Mouse (Mus musculus) T-helper 17 cell (primary cell): ENCODE data around the gene Kcnd3.

Experiments
- in situ Hi-C, 2 experiments: fragments of 300-600 bp; cut with MboI, MseI; formaldehyde crosslinking; loops; 1 replicate in 1 of 2; 2 replicates in 1 of 2; pipeline ENCODE4 v1.15.1; 2025; ENCODE audit warnings: high pct_unique_total_duplicates in 2 of 2

The Kcnd3 gene

DNA sequence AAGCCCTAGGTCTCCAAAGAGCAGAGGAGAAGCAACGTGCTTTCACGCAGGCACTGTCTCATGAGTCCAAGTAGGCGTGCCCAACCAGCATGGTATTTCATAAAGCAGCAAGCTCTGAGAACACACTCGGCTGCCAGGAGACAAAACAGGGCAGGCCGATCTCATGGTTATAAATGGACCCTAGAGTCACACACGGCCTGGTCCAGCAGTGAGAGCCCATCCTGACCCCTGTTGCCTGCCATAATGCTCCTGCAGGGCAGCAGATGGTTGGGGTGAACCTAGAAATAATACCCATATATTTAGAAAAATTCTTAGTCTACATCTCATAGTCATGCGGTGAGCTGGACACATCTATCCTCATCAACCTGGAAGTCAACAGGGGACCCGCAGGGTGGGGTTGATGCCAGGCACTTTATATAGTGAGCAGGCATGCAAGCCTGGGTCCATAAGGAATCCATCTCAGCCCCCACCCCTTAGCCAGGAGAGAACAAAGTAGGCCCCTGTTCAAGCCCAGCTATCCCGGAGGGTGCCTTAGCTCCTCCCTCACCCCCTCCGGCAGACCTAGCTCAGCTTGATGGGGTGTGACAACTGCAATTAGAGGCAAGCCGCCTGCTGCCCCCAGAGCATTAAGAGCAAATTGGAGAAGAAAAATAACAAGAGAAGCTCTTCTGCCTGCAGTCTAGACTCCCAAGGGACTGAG lies 265.9 kb downstream of the Kcnd3 start:
- in situ Hi-C loops = no loop called here

DNA sequence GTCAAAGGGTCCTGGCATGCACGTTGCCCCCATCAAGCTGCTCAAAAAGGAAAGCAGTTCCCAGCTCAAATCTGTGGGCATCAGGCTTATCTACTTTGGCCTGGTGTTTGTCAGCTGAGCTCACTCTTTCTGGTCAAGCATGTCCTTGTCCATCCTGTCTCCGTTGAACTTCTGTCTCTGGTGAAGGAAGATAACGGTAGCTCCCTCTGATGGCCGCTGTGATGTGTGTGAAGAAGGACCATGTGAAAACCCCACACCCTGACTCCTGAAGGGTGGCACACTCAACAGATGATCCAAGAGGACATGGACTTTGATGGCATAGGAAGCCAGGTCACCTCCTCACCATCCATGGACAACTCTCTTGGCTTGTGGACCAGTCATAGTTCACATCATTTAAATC lies 266.6 kb downstream of the Kcnd3 start:
- in situ Hi-C loops = no loop called here

DNA sequence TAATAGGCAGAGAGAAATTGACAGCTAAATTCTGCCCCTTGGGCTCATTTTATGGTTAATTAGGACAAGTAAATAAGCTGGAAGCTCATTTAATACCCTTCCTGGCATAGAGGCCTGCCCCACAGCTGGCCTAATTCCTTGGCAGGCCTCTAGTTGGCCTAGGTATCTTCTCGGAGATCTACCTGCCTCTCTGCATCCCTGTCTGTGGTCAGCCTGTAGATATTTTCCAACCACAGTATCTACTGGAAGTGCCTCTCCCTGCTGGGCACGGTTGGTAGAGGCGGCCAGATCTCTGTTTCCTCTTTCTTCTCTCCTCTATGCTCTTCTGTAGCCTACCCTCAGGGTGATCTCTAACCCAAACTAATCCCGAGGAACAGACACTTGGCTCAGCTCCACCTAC lies 267.8 kb downstream of the Kcnd3 start:
- in situ Hi-C loops = loop anchor here in 1 of 2 experiments (5.0 kb wide), 1 partner anchor 33 kb away; the partner anchor contains the start of gene Ddx20

DNA sequence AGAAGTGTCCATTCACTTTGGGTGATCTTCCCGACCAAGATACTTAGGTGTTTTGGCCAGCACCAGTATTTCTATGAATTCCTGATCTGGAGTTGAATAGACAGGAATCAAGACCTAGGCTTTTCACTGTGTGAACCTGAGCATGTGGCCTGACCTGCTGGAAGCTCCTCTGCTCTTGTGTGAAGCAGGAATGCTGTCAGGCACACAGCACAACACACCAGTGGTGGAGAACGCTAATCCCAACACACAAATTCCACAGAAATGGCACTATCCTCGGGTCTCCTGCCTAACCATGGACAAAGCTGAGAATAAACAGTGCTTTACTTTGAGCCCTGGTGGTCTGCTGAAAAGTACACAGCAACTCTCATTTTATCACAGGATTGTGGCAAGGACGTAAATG lies 268.4 kb downstream of the Kcnd3 start:
- in situ Hi-C loops = loop anchor here in 1 of 2 experiments (5.0 kb wide), 1 partner anchor 33 kb away; the partner anchor contains the start of gene Ddx20

DNA sequence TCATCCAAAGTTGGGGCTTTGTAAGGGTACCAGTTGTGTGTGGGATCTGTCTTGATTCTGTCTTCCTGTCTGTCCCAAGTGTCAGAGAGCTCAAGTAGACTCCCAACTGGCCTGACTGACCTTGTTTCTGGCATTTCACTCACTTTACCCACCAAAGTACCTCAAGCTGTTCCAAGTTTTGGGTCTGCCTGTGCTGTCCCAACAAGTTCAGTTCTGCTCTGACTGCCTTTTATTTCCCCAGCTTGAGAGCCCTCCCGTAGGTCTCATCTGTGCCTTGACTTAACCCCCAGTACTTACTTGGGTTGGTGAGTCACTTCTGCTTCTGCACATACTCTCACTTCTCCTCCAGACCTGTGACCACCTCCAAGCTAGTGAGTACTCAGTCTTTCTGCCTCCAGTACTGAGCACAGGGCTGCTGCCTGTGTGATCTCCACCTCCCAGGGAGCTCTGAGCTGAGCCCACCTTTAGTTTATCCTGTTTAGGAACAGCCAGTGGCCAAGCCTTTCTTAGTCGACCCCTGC lies 269.6 kb downstream of the Kcnd3 start:
- in situ Hi-C loops = loop anchor here in 1 of 2 experiments (5.0 kb wide), 1 partner anchor 34 kb away; the partner anchor contains the start of gene Ddx20

DNA sequence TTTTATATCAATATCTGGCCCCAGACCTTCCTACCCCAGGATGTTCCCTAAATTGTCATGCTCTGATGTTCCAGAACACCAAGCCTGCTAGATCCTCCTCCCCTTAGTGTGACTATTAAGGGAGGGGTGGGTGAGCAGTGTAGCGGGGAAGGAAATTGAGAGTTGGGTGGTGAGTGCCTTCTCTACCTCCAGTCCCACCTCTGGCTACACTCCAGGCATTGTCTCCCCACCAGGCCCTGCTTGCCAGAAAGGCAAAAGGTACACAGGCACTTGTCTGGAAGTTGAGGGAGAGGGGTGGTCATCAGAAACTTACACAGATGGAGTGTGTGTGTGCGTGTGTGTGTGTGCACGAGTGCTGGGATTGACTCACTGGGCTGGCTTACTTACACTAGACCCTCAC lies 270.4 kb downstream of the Kcnd3 start:
- in situ Hi-C loops = loop anchor here in 1 of 2 experiments (5.0 kb wide), 1 partner anchor 35 kb away; the partner anchor contains the start of gene Ddx20
